Mouse (Mus musculus) lung, postnatal 4 days (tissue): ENCODE measurements around the gene Zfp64.
"Not testable (repeated sequence)": the region's sequence is repeated elsewhere in the genome, so short reads cannot be mapped to it uniquely, and the experiment has no call there.

Experiments used
- DNase-seq, 2 experiments: peaks; one replicate each; pipeline ENCODE4 v3.0.0; 2021

Gene Zfp64

DNA sequence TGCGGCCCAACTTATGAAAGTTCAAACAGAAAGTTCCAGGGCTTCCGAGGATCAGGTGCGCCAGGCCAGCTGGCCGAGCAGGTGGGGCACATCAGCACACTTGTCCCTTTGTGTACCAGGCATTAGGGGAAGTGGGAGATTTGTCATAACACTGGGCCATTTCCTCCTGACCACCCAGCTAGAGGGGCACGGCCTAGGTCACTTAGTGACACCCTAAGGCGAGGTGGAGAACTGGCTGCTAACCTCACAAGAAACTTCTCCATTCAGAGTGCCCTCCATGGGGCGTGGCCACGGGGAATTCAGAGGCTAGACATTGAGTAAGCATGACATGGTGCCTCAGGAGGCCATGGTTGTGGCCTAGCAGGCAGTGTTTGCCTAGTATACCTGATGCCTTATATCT, 70.7 kb downstream of the Zfp64 start:
- DNase-seq: peak; percentile 28 to 43

DNA sequence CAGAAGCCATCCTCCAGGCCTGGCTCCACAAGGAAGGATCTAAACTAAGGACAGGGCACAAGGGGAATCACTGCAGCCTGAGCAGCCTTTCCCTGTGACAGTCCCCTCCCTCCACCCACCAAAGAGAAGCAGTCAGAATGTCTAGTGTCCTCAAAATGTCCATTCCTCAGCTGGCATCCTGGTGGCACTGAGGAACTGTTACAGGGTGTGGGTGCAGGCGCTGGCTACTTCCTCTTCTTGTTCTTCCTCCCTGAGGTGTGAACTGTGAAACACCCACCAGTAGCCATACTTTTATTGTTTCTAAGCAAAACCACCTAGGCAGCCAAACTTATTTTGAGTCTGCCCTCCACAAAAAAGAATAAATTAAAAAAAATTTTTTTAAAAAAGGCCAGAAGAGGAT, 72.4 kb downstream of the Zfp64 start:
- no peak for DNase-seq

DNA sequence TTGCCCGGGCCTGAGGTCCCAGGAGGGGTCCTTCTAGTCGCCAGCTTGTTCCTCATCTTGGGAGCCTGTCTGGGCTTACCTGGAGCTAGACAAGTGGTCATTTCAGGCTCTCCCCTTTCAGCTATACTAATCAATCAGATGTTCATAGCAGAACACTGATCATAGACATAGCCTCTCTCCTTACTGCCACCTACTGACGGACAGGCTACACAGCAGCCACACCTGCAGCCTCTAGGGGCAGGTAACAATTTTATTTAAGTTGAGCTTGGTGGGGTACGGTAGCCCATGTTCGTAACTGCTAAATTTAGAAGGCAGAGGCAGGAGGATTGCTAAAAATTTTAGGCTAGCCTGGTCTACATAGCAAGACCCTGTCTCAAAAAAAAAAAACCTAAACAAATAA, 73.5 kb downstream of the Zfp64 start:
- no peak for DNase-seq

DNA sequence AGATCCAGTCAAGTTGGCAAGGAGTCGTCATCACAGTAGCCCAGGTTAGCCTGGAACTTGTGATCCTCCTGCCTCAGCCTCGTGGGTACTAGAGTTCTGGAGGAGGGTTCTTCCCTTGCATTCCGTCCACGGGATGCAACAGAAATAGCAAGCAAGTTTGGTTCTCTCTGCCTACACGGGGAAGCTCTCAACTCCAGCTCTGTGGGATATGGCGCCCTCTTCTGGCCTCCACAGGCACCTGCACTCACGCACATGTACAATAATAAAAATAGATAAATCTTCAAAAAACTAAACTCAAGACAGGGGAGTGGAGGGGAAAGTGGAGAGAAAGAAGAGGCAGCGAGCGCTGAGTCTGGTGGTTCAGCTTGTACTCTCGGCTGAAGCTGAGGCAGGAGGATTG, 75.8 kb downstream of the Zfp64 start:
- no peak for DNase-seq

DNA sequence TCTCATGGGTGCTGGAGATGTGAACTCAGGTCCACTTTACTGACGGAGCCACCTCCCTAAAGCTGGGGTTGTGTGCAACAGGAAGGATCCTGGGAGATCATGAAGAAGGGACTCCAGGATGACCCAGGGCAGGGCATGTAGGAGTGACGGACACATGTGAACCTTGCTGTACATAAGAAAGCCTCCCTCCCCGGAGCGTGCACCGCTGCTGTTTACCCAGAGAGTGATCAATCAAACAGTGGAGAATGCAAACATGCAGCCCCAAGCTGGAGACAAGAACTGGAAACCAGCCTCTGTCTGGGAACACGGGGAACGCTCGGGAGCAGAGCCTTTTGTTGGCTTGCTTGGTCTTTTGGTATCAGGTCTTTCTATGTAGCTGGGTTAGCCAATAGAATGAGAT, 76.7 kb downstream of the Zfp64 start:
- no peak for DNase-seq

DNA sequence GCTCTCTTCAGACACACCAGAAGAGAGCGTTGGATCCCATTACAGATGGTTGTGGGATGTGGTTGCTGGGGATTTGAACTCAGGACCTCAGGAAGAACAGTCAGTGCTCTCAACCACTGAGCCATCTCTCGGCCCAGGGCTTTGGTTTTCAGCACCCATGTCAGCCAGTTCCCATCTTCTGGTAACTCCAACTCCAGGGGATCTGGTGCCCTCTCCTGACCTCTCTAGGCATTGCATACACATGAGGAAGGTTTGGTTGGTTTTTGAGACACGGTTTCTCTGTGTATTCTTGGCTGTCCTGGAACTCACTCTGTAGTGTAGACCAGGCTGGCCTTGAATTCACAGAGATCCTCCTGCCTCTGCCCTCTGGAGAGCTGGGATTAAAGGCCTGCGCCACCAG, 77.2 kb downstream of the Zfp64 start:
- DNase-seq: no peak

DNA sequence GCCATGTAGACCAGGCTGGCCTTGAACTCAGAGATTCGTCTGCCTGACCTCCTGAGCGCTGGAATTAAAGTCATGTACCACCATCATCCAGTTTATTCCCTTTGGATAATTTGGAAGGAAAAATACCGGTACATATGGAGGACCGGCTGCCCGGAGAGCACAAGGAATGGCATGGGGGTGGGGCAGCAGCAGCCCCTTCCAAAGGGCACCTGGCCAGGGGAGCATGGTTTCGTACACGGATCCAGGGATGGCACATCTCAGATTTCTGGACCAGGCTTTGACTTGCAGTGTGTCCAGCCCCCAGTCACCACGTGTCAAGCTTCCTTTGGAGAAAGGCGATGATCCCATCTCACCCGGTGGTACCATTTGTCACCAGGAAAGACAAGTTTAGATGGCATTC, 78.8 kb downstream of the Zfp64 start:
- DNase-seq: no peak

DNA sequence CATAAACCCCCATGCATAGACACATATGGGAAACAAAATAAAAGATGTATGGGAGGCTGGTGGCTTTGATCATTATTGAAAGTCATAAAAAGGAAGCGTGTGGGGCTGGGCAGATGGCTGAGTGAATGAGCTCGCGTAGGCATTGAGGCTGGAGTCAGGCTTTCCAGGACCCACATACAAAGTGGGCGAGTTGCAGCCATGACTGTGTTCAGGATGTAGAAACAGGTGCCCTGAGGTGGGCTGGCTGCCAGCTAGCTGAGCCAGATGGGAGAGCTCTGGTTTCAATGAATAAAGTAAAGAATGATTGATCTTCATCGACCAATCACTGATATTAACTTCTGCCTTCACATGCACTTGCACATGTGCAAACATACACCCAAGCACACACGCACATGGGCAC, 80.9 kb downstream of the Zfp64 start:
- DNase-seq: no peak

DNA sequence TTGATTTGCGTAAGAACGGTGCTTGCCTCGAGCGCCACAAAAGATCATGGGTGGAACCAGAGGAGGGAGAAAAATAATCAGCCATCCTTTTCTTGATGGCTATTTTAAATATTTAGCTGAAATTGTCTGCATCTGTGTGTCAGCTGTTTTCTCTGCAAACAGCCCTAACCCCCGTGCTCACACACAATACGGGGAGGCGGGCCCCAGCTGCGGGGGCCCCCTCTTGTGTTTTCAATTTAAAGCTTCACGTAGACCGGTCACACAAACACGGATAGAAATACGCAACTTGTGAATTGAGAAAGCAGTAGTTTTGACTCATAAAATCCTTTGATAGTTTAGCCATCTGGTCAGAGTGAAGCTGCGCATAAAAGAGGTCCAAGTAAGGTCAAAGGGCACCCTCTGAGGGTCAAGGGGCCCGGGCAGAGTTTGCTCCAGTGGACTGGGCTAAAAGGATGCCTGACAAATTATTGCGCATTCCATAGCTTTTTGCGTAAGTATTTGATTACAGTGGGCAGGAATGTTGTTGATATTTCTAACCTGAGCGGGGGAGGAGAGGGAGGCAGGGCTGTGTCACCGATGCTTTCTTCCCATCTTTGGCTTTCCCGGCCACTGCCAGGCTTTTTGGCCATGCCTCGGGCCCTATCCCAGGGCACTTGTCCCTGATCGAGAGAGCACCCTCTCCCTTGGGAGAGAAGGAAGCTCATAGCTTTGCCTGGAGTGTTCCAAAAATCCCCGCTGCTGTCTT, 83.4 kb downstream of the Zfp64 start:
- DNase-seq: no peak

DNA sequence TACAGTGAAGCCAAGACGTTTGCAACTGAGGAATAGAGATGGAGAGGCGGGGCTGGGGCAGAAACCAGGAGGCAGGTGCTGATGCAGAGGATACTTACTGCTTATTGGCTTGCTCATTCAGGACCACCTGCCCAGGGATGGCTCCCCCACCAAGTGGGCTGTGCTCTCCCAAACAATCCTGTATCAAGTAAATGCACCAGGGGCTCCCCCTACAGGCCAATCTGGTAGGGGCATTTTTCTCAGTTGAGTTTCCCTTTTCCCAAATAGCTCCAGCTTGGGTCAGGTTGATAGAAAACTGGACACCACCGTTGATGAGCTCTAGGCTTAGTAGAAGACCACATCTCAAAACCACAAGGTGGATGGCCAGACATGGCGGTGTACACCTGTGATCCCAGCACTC, 84.9 kb downstream of the Zfp64 start:
- no peak for DNase-seq

DNA sequence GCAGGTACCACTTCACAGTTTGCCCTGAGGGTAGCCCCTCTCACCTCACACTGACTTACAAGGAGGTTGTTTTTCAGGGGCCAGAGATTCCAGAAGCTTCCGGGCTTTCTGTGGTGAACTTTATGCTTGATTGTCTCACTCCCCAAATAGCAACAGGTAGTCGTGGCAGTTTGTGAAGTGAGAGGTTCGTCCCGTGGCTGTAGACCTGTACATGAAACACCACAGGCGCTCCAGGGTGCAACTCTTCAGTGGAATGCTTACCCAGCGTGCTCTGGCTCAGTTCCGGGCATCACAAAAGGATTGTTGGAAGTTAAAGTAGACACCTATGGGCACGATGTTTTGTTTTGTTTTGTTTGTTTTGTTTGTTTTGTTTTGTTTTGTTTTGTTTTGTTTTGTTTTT, 88.4 kb downstream of the Zfp64 start:
- no peak for DNase-seq

DNA sequence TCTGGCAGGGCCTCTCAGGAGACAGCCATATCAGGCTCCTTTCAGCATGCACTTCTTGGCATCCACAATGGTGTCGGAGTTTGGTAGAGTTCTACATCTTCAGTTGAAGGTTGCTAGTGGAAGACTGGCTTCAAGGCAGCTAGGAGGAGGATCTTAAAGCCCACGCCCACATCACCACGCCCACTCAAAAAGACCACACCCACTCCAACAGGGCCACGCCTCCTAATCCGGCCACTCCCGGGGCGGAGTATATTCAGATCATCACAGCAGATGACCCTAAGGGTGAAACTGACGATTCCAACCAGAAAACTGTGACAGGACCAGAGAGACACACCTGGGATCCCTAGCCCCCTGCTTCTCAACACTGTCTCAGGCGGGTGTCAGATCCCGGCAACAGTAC, 89.0 kb downstream of the Zfp64 start:
- no peak for DNase-seq

DNA sequence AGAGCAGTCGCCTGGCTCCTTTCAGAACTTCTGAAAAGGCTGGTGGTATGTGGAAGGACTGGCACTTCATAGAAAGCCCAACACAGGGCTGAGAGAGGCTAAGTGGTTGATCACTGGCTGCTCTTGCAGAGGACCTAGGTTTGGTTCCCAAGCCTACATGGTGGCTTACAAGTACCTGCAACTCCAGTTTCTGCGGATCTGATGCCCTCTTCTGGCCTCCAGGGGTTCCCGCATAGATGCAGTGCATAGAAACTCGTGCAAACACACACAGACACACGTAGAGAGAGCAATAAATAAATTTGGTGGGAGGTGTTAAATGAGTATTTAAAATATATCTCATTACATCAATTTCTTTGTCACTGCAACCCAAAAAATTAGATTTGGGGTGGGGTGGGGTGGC, 90.5 kb downstream of the Zfp64 start:
- no peak for DNase-seq

DNA sequence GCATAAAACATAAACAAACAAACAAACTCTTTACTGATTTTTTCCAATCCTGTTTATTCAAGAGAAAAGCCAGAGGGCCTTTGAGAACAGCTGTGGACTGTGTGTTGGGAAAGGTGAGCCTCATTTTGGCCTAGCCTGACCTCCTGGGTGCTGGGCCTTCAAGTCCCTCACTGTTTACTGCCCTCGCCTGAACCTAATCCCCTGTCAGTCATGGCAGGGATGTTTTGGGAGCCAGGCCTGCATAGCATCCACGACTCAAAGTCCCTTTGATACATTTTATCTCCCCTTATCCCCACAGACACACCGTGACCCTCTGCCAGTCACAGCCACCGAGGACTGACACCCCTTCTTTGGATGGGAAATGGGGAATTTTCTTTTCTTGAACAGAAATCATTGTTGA, 92.7 kb downstream of the Zfp64 start:
- DNase-seq: no peak

DNA sequence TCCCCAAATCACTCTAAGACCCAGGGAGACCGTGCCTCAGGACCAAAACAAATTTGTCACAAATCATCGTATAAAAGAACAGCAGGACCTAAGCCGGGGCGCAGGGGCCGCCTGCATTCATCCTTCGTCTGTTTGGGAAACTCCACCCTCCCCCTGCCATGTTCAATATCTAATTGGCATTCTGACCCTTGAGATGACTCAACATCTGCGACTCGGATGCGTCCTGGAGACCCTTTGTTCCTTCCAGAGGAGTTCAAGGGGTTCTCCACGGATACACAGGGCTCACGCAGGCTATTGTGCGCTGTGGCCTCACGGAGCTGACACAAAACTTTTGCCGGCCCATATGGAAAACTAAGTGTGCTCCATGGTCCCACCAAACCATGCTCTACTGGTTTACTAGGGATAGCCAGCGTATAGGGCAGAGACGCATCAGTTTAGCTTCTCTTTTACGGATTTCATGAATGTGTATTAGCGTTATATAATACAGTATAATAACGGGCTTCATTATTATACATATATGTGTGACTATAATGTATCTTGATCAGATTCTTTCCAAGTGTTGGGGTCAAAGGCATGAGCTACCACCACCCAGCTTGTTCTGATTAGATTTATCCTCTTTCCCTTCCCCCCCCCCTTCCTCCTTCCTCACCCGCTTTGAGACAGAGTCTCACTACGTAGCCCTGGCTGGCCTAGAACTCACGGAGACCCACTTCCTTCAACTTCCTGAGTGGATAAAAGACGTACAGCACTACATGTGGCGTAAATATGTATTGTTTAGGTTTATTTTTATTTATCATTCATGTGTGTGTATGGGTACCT, 94.3 kb downstream of the Zfp64 start:
- no peak for DNase-seq

DNA sequence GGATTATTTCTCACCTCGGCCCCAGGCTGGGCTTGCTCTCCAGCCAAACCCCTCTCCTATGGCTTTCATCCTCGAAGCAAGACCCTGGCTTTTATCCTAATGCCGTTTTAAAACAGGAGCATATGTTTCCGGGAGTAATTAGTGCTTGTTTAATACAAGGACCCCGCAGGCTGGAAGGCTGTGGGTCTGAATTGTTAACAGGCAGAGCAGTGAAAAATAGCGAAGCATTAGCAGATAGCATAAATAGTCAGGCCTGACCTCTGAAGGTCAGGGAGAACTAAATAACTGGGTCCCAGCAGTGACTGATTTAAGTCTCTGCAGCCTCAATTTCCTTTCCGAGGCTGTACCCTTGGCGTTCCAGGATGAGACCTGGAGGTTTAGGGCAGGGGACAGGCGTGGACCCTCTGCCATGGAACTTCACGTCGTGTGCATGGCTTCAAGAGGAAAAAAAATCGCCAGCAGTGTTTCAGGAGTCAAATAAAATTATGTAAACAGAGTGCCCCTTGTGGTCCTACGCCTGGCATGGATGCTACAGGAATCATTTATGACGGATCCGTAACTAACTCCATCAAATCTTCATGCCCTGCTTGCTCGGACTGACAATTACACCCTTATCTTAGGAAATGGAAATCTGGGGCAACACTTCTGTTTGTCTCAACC, 95.2 kb downstream of the Zfp64 start:
- DNase-seq: no peak

DNA sequence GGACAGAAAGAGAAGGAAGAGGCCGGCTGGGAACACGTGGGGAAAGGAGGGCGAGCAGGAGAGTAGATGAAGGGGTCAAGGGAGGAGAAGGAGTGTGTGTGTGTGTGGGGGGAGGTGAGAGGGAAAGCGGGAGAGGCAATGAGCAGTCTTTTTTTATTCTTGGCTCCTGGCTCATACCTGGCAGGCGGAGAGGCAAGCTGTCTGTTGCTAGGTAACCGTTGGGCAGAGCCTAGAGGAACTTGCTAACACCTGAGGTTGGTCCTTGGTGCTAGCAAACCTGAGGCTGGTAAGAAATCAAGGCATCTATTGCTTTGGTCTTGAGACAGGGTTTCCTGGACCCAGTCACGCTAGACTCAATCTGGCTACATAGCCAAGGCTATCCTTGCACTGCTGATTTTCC, 98.7 kb downstream of the Zfp64 start:
- no peak for DNase-seq

DNA sequence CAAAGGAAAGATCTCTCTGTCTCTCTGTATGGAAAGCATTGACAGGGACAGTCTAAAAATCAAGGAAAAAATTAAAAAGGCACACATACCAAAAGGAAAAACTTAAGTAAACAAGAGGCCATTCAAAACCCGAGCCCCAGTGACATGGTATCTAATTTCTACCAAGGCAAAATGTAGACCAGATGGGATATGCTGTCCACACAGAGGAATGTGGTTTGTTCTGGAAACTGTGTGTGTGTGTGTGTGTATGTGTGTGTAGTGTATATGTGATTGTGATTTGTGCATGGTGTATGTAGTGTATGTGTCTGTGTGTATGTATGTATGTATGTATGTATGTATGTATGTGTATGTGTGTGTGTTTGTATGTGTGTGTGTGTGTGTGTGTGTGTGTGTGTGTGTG, 100.6 kb downstream of the Zfp64 start:
- no peak for DNase-seq

DNA sequence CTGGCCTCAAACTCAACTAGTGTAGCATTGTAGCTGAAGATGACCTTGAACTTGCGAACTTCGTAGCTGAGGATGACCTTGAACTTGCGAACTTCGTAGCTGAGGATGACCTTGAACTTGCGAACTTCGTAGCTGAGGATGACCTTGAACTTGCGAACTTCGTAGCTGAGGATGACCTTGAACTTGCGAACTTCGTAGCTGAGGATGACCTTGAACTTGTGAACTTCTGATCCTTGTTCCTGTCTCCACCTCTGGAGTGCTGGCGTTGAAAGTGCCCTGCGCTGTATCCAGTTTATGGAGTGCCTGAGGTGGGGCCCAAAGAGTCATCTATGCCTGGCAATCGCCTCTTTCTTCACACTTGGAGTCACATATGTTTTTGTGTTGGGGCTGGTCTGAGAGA, 101.5 kb downstream of the Zfp64 start:
- not testable (repeated sequence) for DNase-seq

DNA sequence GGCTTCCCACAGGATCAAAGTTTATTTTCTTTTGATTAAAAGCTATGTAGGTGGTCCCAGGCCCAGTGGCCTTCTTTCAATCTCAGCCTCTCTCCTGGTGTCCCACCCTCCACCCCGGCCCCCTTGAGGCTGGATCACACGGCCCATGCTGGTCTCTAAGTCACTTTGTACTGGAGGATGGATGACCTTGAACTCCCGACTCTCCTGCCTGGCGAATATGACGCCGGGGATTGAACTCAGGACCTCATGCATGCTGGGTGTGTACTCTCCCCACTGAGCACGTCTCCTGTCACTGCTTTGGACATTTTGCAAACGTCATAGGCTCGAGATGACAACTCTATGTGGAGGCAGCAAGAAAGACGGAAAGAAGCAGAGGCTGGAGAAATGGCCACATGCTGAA, 103.8 kb downstream of the Zfp64 start:
- no peak for DNase-seq

DNA sequence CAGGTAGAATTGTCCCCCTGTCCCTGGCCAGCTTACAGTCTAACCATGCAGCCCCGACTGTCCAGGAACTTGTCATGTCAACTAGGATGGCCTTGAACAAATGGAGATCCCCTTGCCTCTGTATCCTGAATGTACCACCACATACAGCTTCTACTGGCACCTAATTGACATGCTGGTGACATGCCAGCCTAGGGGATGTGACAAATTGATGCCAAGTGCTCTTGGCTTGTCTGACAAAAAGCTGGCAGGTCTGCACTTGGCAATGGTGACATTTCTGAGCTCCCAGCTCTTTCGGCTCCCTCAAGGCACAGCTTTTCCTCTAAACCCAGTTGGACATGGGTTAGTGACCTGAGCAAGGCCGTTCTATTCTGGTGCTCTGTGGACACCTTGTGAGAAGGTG, 106.8 kb downstream of the Zfp64 start:
- DNase-seq: no peak

DNA sequence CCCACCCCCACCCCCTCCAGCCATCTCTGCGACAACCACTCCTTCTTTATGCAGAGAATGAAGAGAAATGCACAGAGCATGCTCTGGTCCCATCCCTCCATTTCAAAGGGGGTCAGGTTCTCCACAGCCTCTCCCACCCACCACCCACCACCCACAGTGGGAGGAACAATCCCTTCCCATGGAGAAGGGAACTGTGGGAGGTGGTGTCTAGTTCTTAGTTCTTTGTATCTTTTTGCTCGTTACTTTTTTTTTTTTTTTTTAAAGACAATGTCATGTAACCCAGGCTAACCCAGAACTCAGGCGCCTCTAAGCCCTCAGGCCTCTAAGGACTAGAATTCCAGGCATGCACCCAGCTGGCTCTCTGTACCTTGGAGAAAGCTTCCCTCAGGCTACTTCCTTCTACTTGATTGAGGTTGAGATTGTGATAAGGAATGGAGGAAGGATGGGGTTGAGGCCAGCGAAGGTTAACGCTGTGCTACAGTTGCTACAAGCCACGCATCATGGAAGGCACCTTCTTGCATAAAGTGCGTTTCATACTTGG, 109.1 kb downstream of the Zfp64 start:
- no peak for DNase-seq
